Mouse (Mus musculus): ENCODE measurements around the gene Fam53b.

Gene Fam53b

GRCm38 (mm10) chr7:132787496-132788190 is 26.0 kb downstream of the Fam53b start:
- Histone ChIP-seq H3K36me3 (ENCODE audit: control insufficient read depth, insufficient read depth, low read length, poor library complexity, severe bottlenecking) (no peaks in the 10 kb centered on the region), H3K27me3 (ENCODE audit: control insufficient read depth, insufficient read depth, low read length, poor library complexity, severe bottlenecking) (no peaks in the 10 kb centered on the region)
- DNase-seq (ENCODE audit: low read depth, low spot score), result peak; percentile 25

GRCm38 (mm10) chr7:132787022-132787421 is 26.7 kb downstream of the Fam53b start:
- H3K27me3 ChIP-seq (ENCODE audit: control insufficient read depth, insufficient read depth, low read length, poor library complexity, severe bottlenecking), result no peaks in the 10 kb centered on the region
- DNase-seq (ENCODE audit: low read depth, low spot score), result no peak
- no peaks in the 10 kb centered on the region for H3K36me3 ChIP-seq (ENCODE audit: control insufficient read depth, insufficient read depth, low read length, poor library complexity, severe bottlenecking)

- no peaks in the 10 kb centered on the region for H3K27me3 ChIP-seq (ENCODE audit: control insufficient read depth, insufficient read depth, low read length, poor library complexity, severe bottlenecking)
- H3K36me3 ChIP-seq (ENCODE audit: control insufficient read depth, insufficient read depth, low read length, poor library complexity, severe bottlenecking), result no peaks in the 10 kb centered on the region
- no peak for DNase-seq (ENCODE audit: low read depth, low spot score)
Observed at GRCm38 (mm10) chr7:132786522-132786921, 27.2 kb downstream of the Fam53b start.

DNA sequence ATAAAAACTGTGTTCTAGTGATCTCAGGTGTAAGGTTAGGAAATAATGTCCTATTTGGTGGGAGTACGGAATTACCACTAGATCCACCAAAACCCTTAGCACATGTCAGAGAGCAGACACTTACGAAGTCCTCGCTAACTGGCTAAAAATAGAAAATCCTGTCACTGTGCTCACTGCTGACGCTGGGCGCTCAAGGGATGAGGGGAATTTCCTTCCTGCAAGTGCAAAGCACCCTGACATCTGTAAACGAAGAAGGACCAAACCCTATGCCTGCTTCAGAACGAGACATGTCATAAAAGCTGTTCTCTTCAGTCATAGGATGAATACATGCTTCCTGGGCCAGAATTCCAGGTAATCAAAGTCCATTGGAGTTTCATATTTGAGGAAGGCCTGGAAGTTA is 27.7 kb downstream of the Fam53b start:
- DNase-seq (ENCODE audit: low read depth, low spot score), result peak; percentile 17
- H3K27me3 ChIP-seq (ENCODE audit: control insufficient read depth, insufficient read depth, low read length, poor library complexity, severe bottlenecking), result no peaks in the 10 kb centered on the region
- no peaks in the 10 kb centered on the region for H3K36me3 ChIP-seq (ENCODE audit: control insufficient read depth, insufficient read depth, low read length, poor library complexity, severe bottlenecking)

DNA sequence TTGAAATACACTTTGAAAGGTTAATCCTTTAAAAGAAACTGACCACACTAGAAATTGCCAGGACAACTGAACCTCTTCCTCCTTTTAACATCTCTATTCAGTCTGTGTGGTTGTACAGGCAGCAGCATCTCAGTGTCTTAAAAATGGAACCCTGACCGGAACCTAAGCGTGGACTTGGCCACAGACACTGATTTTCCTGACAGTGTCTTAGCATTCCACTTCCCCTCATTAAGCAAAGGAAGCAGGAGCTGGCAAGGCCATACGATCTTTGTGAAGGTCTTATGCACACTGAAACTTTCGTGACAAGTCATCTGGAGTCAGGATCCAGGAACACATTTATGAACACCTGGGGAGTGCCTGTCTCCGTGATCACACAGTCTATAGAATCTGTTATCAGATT is 29.6 kb downstream of the Fam53b start:
- no peaks in the 10 kb centered on the region for H3K36me3 ChIP-seq (ENCODE audit: control insufficient read depth, insufficient read depth, low read length, poor library complexity, severe bottlenecking)
- no peaks in the 10 kb centered on the region for H3K27me3 ChIP-seq (ENCODE audit: control insufficient read depth, insufficient read depth, low read length, poor library complexity, severe bottlenecking)
- no peak for DNase-seq (ENCODE audit: low read depth, low spot score)

DNA sequence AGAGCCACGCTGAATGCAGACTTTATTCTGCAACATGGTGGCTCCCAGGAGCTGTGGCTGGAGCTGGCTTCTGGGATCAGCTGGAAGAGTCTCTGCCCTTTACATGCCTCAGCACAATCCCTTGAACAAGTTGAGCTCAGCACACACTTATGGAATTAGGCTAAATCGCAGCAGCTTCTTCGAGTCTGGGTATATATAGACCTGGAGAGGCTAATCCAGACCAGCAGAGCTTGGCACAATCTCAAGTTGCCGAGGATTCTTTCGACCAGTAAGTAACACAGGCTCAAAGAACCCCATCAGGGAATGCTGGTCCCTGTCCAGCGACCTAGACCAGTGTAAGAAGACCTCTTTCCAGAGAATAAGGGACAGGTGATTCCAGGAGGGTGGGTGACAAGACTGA is 31.8 kb downstream of the Fam53b start:
- DNase-seq (ENCODE audit: low read depth, low spot score), result no peak
- Histone ChIP-seq H3K27me3 (ENCODE audit: control insufficient read depth, insufficient read depth, low read length, poor library complexity, severe bottlenecking) (no peaks in the 10 kb centered on the region), H3K36me3 (ENCODE audit: control insufficient read depth, insufficient read depth, low read length, poor library complexity, severe bottlenecking) (peaks cover 2% of the 10 kb centered on the region; the same call in 1 of the 2 replicates)

- Histone ChIP-seq H3K36me3 (ENCODE audit: control insufficient read depth, insufficient read depth, low read length, poor library complexity, severe bottlenecking) (peaks cover 2% of the 10 kb centered on the region; the same call in 1 of the 2 replicates), H3K27me3 (ENCODE audit: control insufficient read depth, insufficient read depth, low read length, poor library complexity, severe bottlenecking) (no peaks in the 10 kb centered on the region)
- no peak for DNase-seq (ENCODE audit: low read depth, low spot score)
Observed at GRCm38 (mm10) chr7:132781130-132781814, 32.4 kb downstream of the Fam53b start.

DNA sequence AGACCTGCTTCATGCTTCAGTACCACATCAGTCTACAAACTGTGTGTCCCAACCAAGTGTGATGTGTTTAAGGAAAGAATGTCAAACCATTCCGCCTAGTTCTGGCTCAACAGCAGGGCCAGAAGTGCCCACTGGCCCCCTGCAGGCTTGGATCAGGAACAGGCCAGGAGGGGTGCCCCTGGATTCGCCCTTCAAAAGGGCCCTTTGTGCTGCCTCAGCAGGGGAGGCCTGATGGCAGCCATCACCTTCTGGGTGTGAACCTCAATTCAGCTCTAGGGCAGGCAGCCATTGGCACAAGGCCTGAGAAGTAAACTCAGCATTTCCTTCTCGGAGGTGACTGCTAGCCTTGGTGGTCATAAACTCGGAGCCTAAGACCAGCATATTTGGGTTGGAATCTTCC is 33.1 kb downstream of the Fam53b start:
- no peak for DNase-seq (ENCODE audit: low read depth, low spot score)
- Histone ChIP-seq H3K27me3 (ENCODE audit: control insufficient read depth, insufficient read depth, low read length, poor library complexity, severe bottlenecking) (no peaks in the 10 kb centered on the region), H3K36me3 (ENCODE audit: control insufficient read depth, insufficient read depth, low read length, poor library complexity, severe bottlenecking) (peaks cover 6% of the 10 kb centered on the region)

GRCm38 (mm10) chr7:132778630-132779029 is 35.1 kb downstream of the Fam53b start:
- H3K36me3 ChIP-seq (ENCODE audit: control insufficient read depth, insufficient read depth, low read length, poor library complexity, severe bottlenecking), result peaks cover 7% of the 10 kb centered on the region
- no peak for DNase-seq (ENCODE audit: low read depth, low spot score)
- H3K27me3 ChIP-seq (ENCODE audit: control insufficient read depth, insufficient read depth, low read length, poor library complexity, severe bottlenecking), result no peaks in the 10 kb centered on the region

GRCm38 (mm10) chr7:132777728-132778453 is 35.8 kb downstream of the Fam53b start:
- Histone ChIP-seq H3K36me3 (ENCODE audit: control insufficient read depth, insufficient read depth, low read length, poor library complexity, severe bottlenecking) (peaks cover 7% of the 10 kb centered on the region), H3K27me3 (ENCODE audit: control insufficient read depth, insufficient read depth, low read length, poor library complexity, severe bottlenecking) (no peaks in the 10 kb centered on the region)
- no peak for DNase-seq (ENCODE audit: low read depth, low spot score)

DNA sequence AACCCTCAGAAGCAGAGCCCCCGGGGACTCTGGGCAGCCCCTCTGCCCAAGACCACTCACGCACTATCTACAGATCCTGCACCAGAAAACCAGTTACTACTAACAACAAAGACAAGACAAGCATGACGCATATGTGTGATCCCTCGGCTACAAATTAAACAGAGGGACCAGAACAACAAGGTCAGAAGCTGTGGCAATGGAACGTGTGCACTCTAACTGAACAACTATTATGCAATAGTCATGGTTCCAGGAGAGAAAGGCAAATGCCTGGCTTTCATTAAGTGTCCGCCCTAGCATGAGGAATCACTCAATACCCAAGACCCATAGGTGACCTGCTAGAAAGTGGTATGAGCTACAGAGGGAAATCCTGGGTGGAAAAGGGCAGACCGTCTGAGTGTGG is 36.6 kb downstream of the Fam53b start:
- Histone ChIP-seq H3K36me3 (ENCODE audit: control insufficient read depth, insufficient read depth, low read length, poor library complexity, severe bottlenecking) (peaks cover 9% of the 10 kb centered on the region), H3K27me3 (ENCODE audit: control insufficient read depth, insufficient read depth, low read length, poor library complexity, severe bottlenecking) (no peaks in the 10 kb centered on the region)
- DNase-seq (ENCODE audit: low read depth, low spot score), result no peak

GRCm38 (mm10) chr7:132776338-132777111 is 37.2 kb downstream of the Fam53b start:
- DNase-seq (ENCODE audit: low read depth, low spot score), result no peak
- H3K36me3 ChIP-seq (ENCODE audit: control insufficient read depth, insufficient read depth, low read length, poor library complexity, severe bottlenecking), result peaks cover 9% of the 10 kb centered on the region
- no peaks in the 10 kb centered on the region for H3K27me3 ChIP-seq (ENCODE audit: control insufficient read depth, insufficient read depth, low read length, poor library complexity, severe bottlenecking)

- Histone ChIP-seq H3K36me3 (ENCODE audit: control insufficient read depth, insufficient read depth, low read length, poor library complexity, severe bottlenecking) (peaks cover 9% of the 10 kb centered on the region), H3K27me3 (ENCODE audit: control insufficient read depth, insufficient read depth, low read length, poor library complexity, severe bottlenecking) (no peaks in the 10 kb centered on the region)
- no peak for DNase-seq (ENCODE audit: low read depth, low spot score)
Observed at GRCm38 (mm10) chr7:132775922-132776321, 37.8 kb downstream of the Fam53b start.

- DNase-seq (ENCODE audit: low read depth, low spot score), result no peak
- H3K27me3 ChIP-seq (ENCODE audit: control insufficient read depth, insufficient read depth, low read length, poor library complexity, severe bottlenecking), result no peaks in the 10 kb centered on the region
- peaks cover 9% of the 10 kb centered on the region for H3K36me3 ChIP-seq (ENCODE audit: control insufficient read depth, insufficient read depth, low read length, poor library complexity, severe bottlenecking)
Observed at GRCm38 (mm10) chr7:132775333-132775732, 38.4 kb downstream of the Fam53b start.

Measured in splenic B cell, adult 2 months (primary cell).